Mouse (Mus musculus) MEL (cell line): ENCODE measurements around the gene Smap2.

Source experiments
- CTCF ChIP-seq, 3 experiments: IDR thresholded peaks in 2 of 3; conservative IDR thresholded peaks in 1 of 3; 2 replicates each; pipeline ENCODE4 v1.5.1; 2011 to 2012; ENCODE audit warnings: low read length in 3 of 3, low read depth in 2 of 3, mild to moderate bottlenecking in 2 of 3, improper control_type of control experiment in 1 of 3, inconsistent platforms in 1 of 3, mixed read lengths in 1 of 3, moderate library complexity in 1 of 3; ENCODE audit not compliant: control insufficient read depth in 1 of 3, insufficient read depth in 1 of 3, poor library complexity in 1 of 3, severe bottlenecking in 1 of 3
- ELF1 ChIP-seq: IDR thresholded peaks from 2 replicates; pipeline ENCODE4 v1.6.1; 2014; ENCODE audit warnings: low read depth, mild to moderate bottlenecking, inconsistent platforms, low read length, improper control_type of control experiment, moderate library complexity
- GATA1 ChIP-seq: IDR thresholded peaks from 2 replicates; pipeline ENCODE4 v1.6.1; 2011; ENCODE audit warnings: low read depth, low read length, improper control_type of control experiment
- HCFC1 ChIP-seq: IDR thresholded peaks from 2 replicates; pipeline ENCODE4 v1.6.1; 2012; ENCODE audit warnings: low read depth, mild to moderate bottlenecking, inconsistent platforms, low read length, improper control_type of control experiment, moderate library complexity
- JUND ChIP-seq: IDR thresholded peaks from 2 replicates; pipeline ENCODE4 v1.6.1; 2011; ENCODE audit warnings: low read depth, mild to moderate bottlenecking, improper control_type of control experiment, low read length
- KAT2A ChIP-seq: conservative IDR thresholded peaks from 2 replicates; pipeline ENCODE4 v1.6.1; 2012; ENCODE audit warnings: low read depth, low read length, improper control_type of control experiment, inconsistent platforms
- MEF2A ChIP-seq: IDR thresholded peaks from 2 replicates; pipeline ENCODE4 v1.6.1; 2014; ENCODE audit warnings: low read depth, mild to moderate bottlenecking, inconsistent platforms, low read length, improper control_type of control experiment; ENCODE audit not compliant: poor library complexity, insufficient replicate concordance, severe bottlenecking; ENCODE audit errors: extremely low read depth
- TBP ChIP-seq: IDR thresholded peaks from 2 replicates; pipeline ENCODE4 v1.8.0; 2011; ENCODE audit warnings: low read depth, low read length, improper control_type of control experiment
- TCF12 ChIP-seq: IDR thresholded peaks from 2 replicates; pipeline ENCODE4 v1.6.1; 2014; ENCODE audit warnings: low read depth, mild to moderate bottlenecking, inconsistent platforms, low read length, improper control_type of control experiment, moderate library complexity

DNA sequence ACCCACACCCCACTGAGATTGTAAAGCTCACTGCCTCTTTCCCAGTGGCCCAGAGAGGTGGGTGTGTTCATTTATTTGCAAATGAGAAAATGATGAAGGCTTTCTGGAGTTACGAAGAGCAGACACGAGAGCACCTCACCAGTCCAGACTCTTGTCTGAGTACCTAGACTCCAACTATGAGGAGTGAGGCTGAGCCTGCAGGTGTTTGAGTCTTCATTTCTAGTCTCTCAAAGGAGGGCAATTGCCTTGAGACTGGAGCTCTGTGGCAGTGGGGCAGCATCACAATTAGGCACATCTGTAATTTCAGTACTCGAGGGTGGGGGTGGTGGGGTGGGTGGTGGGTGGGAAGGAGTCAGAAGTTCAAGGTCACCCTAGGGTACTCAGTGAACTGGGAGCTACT is 25.9 kb upstream of the Smap2 start:
- no peak for TF ChIP-seq CTCF (IDR thresholded peaks at IDR 0.05 in 2 of 3, conservative IDR thresholded peaks at IDR 0.05 in 1 of 3; ENCODE audit: control insufficient read depth in 1 of 3, insufficient read depth in 1 of 3, low read depth in 2 of 3, low read length in 3 of 3, poor library complexity in 1 of 3, severe bottlenecking in 1 of 3)
- no peak for TF ChIP-seq MEF2A
- TF ChIP-seq TCF12 = no peak
- TF ChIP-seq ELF1 = no peak
- TF ChIP-seq TBP = no peak
- no peak for TF ChIP-seq KAT2A
- no peak for TF ChIP-seq GATA1
- TF ChIP-seq HCFC1 = no peak
- no peak for TF ChIP-seq JUND
